Comparison of ENCODE assay signal across 8 mouse cellular contexts in genomic region chr9:41579107-41580014, GRCm38 (mm10).
DNase-seq lines count a peak whose midpoint lies in the region; ATAC-seq lines count a peak whose summit lies in the region.

No protein-coding gene starts in this region.

- peak overlapping the region; percentile 96 for H3K9ac ChIP-seq in embryonic facial prominence, embryonic 13.5 days
- H3K9ac ChIP-seq in midbrain, embryonic 15.5 days = peak overlapping the region; percentile 89

- 13% methylated on average over 13 of the region's 13 CpGs for WGBS in embryonic facial prominence, embryonic 13.5 days
- WGBS in limb, embryonic 10.5 days = 47% methylated on average over 13 of the region's 13 CpGs
- 5% methylated on average over 13 of the region's 13 CpGs for WGBS in midbrain, embryonic 15.5 days

- H3K4me1 ChIP-seq in embryonic facial prominence, embryonic 13.5 days = peaks cover 35% of the 10 kb centered on the region
- peaks cover 34% of the 10 kb centered on the region for H3K4me1 ChIP-seq in limb, embryonic 10.5 days
- H3K4me1 ChIP-seq in midbrain, embryonic 15.5 days = peaks cover 23% of the 10 kb centered on the region

- H3K36me3 ChIP-seq in embryonic facial prominence, embryonic 13.5 days = no peaks in the 10 kb centered on the region
- H3K36me3 ChIP-seq in limb, embryonic 10.5 days = no peaks in the 10 kb centered on the region
- no peaks in the 10 kb centered on the region for H3K36me3 ChIP-seq in midbrain, embryonic 15.5 days (replicated peaks)

- H3K27ac ChIP-seq in embryonic facial prominence, embryonic 13.5 days = peak overlapping the region; percentile 100
- H3K27ac ChIP-seq in limb, embryonic 10.5 days = peak overlapping the region; percentile 98
- H3K27ac ChIP-seq in midbrain, embryonic 15.5 days = peak overlapping the region; percentile 98

- H3K4me3 ChIP-seq in embryonic facial prominence, embryonic 13.5 days = peak overlapping the region; percentile 72
- H3K4me3 ChIP-seq in limb, embryonic 10.5 days = peak overlapping the region; percentile 74
- H3K4me3 ChIP-seq in midbrain, embryonic 15.5 days = peak overlapping the region; percentile 55

- no peaks in the 10 kb centered on the region for H3K9me3 ChIP-seq in embryonic facial prominence, embryonic 13.5 days
- no peaks in the 10 kb centered on the region for H3K9me3 ChIP-seq in limb, embryonic 10.5 days (replicated peaks)
- no peaks in the 10 kb centered on the region for H3K9me3 ChIP-seq in midbrain, embryonic 15.5 days

- DNase-seq in adrenal gland, postnatal 25 days = peak; percentile 30
- DNase-seq in heart, adult 9 months (ENCODE audit: low spot score in 2 of 2) = peak; percentile 70 to 76
- DNase-seq in kidney, adult 8-10 months = peak; percentile 54 to 68
- peak; percentile 71 for DNase-seq in limb, embryonic 10.5 days (ENCODE audit: low spot score)
- peak; percentile 63 for DNase-seq in testis, postnatal 10 days (ENCODE audit: low spot score)
- no peak for DNase-seq in c-Kit-positive CD71-positive TER-119-positive erythroid progenitor cells, embryonic 14.5 days (ENCODE audit: low spot score)

- no peaks in the 10 kb centered on the region for H3K27me3 ChIP-seq in embryonic facial prominence, embryonic 13.5 days
- no peaks in the 10 kb centered on the region for H3K27me3 ChIP-seq in limb, embryonic 10.5 days (ENCODE audit: low read depth, poor library complexity, severe bottlenecking)
- H3K27me3 ChIP-seq in midbrain, embryonic 15.5 days (replicated peaks) = no peaks in the 10 kb centered on the region

- peak; percentile 74 for ATAC-seq in embryonic facial prominence, embryonic 13.5 days (ENCODE audit: insufficient number of reproducible peaks, insufficient read depth, low FRiP score, low TSS enrichment, low read depth)
- peak; percentile 80 for ATAC-seq in midbrain, embryonic 15.5 days (replicated peaks)

- H3K4me2 ChIP-seq in embryonic facial prominence, embryonic 13.5 days = peak overlapping the region; percentile 75
- peak overlapping the region; percentile 51 for H3K4me2 ChIP-seq in midbrain, embryonic 15.5 days
